Mouse (Mus musculus) layer of hippocampus, adult 11-12 months (tissue): ENCODE data around the gene Rassf8.

Experiments
- DNase-seq: peaks from one replicate; pipeline ENCODE4 v3.0.0; 2022; ENCODE audit warnings: low spot score

Gene Rassf8

GRCm38 (mm10) chr6:145823588-145824234 is 77.2 kb downstream of the Rassf8 start:
- DNase-seq = peak; percentile 32

GRCm38 (mm10) chr6:145826305-145826704 is 79.8 kb downstream of the Rassf8 start:
- no peak for DNase-seq

DNA sequence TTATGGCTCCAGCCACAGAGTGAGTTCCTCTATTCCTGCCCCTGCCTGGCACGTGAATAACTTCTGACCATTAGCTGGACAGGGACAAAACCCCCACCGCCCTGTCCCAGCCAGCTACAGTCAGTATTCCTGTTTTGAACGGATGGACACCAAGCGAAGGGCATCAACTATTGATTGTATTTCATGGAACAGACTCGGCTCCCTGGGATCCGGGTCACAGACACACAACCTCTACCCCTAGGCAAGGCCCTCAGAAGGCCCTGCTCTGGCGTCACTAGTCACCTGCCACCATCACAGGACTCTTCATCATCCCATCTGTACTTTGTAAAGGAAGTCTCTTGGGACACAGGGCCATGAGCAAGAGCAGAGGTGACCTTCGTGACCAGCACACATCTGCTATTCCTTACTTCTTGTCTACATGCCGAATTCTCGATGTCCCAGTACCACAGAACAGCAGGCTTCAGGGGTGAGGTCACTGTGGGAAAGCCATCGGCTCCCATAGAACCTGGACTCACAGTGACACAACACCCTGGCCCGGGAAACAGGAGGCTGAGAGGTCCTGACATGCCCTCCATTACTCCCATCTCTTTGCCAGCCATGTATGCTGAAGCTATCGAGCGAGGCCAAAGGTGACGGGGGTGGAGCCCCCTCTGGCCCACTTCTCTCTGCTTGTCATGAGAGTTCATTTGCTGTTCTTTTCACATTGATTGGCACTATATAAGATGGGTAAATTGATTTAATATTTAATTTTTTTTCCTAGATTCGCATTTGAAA is 82.7 kb downstream of the Rassf8 start:
- DNase-seq = no peak

DNA sequence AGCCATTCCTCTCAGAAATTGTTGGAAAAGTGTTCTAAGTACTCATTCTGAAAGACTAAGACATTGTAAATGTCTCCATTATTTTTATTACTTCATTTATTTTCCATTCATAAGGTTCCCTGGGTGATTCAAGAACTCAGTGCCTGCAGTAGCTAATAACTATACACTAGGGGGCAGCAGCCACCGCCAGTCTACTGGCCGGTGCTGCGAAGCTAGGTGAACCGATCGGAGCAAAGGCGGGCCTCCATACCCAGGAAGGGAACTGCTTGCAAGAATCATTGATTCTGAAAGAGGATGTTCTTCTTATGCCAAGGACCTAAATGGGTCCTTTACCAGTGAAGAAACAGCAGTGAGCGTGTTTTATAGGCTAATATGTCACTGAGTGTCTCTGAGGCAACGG is 83.6 kb downstream of the Rassf8 start:
- peak; percentile 71 for DNase-seq

DNA sequence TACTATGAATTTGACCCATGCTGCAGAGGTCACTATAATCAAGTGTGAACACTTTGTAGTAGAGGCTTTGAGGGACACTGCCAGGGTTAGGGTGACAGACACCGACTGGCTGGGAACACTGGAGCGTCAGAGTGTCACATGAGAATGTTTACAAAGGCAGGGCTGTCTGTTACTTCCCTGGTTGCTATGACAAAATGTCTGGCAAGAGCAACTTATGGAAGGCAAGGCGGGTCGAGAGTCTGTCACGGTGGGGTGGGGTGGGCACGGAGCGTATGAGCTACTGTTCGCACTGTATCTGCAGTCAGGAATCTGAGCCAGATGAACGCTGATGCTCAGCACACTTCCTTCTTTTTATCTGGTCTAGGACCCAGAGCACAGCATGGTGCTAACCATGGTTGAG is 84.1 kb downstream of the Rassf8 start:
- DNase-seq = peak; percentile 32

GRCm38 (mm10) chr6:145832927-145833326 is 86.4 kb downstream of the Rassf8 start:
- DNase-seq = no peak

- DNase-seq = no peak
Observed at GRCm38 (mm10) chr6:145835359-145835758, 88.8 kb downstream of the Rassf8 start.

GRCm38 (mm10) chr6:145845611-145846010 is 99.1 kb downstream of the Rassf8 start:
- DNase-seq = no peak

DNA sequence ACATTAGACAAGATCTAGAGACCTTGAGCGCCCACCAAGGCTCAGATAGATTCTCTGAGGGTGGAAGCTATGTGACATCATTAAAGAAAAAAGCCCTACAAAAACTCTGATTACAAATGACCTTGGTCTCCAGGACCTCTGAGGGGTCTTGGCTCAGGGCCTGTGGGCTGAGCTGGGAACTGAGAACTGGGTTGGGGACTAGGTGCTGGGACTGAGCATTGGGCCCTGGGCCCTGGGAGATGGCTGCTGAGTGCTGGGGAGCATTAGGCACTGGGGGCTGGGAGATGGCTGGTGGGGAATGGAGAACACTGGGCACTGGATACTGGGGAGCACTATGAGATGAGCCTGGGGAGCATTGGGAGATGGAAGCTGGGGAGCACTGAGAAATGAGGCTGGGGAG is 99.5 kb downstream of the Rassf8 start:
- no peak for DNase-seq

GRCm38 (mm10) chr6:145846948-145847347 is 100.4 kb downstream of the Rassf8 start:
- no peak for DNase-seq

DNA sequence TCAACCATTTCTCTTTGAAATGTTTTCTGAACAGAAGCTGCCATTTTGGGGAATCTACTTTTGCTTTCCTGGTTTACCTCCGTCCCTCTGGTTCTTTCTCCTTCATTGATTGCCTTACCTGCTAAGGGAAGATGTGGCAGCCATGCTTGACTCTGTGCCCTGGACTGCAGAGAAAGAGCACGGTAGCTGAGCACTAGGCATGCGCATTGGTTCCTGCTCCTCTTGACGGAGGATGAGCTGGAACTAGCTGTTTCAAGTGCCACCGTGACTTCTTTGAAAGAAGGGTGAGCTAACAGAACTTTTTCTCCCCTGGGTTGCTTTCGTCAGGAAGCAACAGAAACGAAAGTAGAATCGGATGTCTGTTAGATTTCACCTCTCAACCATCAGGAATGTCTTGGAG is 101.1 kb downstream of the Rassf8 start:
- DNase-seq = no peak

DNA sequence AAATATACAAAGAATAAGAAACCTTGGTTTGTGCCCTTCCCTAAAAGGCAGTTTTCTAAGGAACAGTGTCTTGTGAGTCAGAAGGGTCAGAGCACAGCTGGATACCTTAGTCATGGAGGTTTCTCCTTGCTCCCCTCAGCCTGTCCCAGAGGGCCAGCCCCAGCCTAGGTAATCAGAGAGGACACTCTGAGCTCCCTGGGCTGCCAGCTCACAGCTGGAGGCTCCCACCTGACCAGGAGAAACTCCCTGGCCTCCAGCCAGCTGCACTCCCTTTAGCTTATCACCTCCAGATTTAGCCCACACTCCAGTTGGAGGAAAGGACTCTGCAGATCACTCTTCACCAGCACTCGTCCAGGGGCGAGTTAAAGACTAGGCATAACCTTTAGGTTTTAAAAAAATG is 104.2 kb downstream of the Rassf8 start:
- no peak for DNase-seq

- DNase-seq = no peak
Observed at GRCm38 (mm10) chr6:145851956-145852355, 105.4 kb downstream of the Rassf8 start.

- DNase-seq = no peak
Observed at GRCm38 (mm10) chr6:145852708-145853107, 106.2 kb downstream of the Rassf8 start.

DNA sequence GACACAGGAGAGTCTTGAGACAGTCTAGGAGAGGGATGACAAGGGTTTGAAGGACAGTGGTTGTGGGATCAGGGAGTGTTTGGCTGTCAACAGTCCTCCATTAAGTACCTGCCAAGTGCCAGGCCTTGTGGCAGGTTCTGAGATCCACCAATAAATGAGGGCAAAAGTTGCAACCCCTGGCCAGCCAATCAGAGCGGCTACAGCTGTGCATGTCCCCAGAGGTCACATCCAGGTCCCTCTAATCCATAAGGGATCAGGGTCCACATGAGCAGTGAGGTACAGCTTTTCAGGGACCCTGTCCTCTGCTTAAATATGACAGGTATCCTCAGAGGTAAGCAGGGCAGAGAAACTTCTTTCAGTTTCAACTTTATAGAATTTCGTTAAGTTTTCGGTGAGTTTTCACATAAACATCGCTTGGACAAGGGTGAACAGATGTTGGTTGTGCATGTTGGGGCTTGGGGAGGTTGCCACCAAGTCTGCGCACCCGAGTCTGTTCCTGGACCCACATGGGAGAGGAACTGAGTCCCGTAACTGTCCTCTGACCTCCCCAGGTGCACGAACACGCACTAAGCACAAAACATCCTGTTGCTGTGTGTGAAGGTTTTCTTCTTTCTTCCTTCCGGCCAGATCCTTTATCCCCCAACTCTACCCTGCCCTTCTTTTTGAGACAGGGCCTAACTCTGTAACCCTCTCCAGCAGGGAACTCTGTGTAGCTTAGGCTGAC is 107.0 kb downstream of the Rassf8 start:
- DNase-seq = no peak

DNA sequence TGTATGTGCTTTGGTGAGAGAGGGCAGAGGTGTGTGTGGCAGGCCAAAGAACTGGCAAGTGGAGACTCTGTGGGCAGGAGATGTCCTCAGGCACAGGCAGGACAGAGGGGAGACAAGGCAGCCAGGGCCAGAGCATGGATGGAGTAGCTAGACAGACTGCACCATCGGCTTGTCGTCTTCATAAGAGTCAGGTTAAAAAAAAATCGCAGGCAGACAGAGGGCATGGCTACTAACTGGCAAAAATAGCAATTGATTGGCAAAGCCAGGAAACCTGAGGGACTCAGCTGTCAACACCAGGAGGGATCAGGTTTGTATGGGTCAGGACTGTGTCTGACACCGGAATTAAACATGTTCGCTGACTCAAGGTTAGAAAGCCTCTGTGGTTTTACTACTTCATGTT is 108.2 kb downstream of the Rassf8 start:
- no peak for DNase-seq

GRCm38 (mm10) chr6:145855720-145856551 is 109.4 kb downstream of the Rassf8 start:
- DNase-seq = peak; percentile 99

- no peak for DNase-seq
Observed at GRCm38 (mm10) chr6:145857428-145857827, 110.9 kb downstream of the Rassf8 start.

DNA sequence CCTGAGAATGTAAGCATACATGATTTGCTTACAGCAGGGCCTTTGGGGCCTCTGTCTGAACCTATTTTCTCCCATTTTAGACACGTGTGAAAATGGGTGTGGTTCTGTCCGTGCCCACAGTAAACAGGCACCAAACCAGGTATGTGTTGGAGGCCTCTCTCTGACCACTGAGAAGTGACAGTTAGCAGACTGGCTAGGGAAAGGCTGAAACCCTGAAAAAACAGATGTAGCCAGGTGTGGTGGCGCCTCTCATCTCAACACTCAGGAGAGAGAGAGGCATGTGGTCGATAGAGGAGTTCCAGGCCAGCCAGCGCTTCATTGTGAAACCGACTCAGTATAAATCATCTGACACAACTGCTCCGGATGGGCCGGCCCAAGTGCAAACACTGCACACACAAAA is 111.9 kb downstream of the Rassf8 start:
- no peak for DNase-seq

DNA sequence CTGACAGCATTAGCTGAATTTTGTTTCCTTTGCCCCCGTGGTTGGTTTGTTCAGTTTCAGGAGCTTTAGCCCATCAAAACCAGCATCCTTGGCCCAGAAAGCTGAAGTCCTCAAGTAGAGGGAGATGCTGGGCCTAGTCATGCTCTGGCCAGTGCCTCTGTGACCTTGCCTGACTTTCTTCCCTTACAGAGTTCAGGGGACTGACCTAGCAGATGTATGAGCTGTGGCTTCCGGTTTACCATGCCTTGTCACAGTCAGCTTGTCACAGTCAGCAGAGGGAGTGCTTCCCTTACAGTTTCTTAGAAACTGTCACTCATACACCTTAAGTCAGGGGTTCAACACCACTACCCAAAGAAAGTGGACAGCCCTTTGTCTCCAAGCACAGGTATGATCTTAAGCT is 113.8 kb downstream of the Rassf8 start:
- DNase-seq = no peak

- DNase-seq = no peak
Observed at GRCm38 (mm10) chr6:145861462-145862227, 115.1 kb downstream of the Rassf8 start.
